Mouse (Mus musculus) embryo, embryonic 10.5 days (tissue): ENCODE measurements at regions not wholly inside any gene's neighbourhood (a gene's known extent, or its start where the extent isn't known, plus 50 kb on each side); places are given as distances from the start of the nearest gene placed in this dataset.

Source experiments
- DNase-seq: peaks from one replicate; pipeline ENCODE4 v3.0.0-alpha.2; 2015; ENCODE audit warnings: low spot score

DNA sequence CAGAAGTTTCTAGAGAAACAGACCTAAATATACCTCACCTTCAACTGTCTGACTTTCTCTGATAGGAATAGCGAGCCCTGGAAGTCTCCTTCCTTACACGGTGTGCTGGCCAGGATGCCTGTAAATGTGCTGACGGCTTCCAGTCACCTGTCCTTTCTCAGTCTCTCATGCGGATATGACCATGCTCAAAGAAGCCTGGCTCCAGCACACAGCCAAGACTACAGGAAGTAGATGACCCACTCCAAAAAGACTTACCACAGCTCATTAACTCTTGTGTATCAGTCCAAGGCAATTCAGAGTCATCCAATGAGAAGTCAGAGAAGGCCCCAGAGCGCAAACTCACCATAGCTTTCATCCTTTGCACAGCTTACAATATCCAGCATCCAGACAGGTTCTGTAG, 186.3 kb downstream of the Synb start:
- DNase-seq, result no peak

- peak; percentile 42 for DNase-seq
Measured at GRCm38 (mm10) chr14:69104646-69105045, 189.5 kb downstream of the Synb start.

- no peak for DNase-seq
Measured at GRCm38 (mm10) chr14:69103371-69104009, 190.6 kb downstream of the Synb start.

- no peak for DNase-seq
Measured at GRCm38 (mm10) chr14:69100866-69101265, 193.2 kb downstream of the Synb start.

DNA sequence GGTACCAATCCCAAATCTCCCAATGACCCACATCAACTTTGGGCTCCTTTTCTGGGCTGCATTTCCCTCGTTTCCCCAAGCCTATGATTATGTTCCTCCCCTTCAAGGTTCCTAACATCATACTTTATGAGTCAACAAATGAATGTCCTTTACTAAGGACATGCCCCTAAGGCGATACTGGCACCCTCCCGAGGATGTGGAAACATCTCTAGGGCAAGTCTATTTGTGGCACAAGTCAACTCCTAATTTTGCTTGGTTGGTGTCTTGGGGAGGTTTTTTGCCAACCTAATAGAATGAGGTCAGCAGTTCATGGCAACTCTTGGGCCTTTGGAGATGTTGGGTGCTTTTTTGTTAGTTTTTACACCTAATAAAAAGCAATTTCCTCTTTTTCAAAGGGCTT, 198.5 kb downstream of the Synb start:
- no peak for DNase-seq
